Mouse (Mus musculus) E14TG2a.4 (cell line): ENCODE measurements at regions not wholly inside any gene's neighbourhood (a gene's known extent, or its start where the extent isn't known, plus 50 kb on each side); places are given as distances from the start of the nearest gene placed in this dataset.

Experiments
- H3K27me3 ChIP-seq: 2 replicates; pipeline ENCODE4 v1.6.1; 2014; ENCODE audit warnings: low read length, control low read depth; ENCODE audit not compliant: insufficient read depth
- H3K36me3 ChIP-seq: 2 replicates; pipeline ENCODE4 v1.6.1; 2014; ENCODE audit warnings: low read length, control low read depth; ENCODE audit not compliant: insufficient read depth
- H3K4me1 ChIP-seq: replicated peaks from 2 replicates; pipeline ENCODE4 v1.6.1; 2014; ENCODE audit warnings: low read depth, low read length, control low read depth
- H3K4me3 ChIP-seq: replicated peaks from 2 replicates; pipeline ENCODE4 v1.5.1; 2014; ENCODE audit warnings: mild to moderate bottlenecking, low read length
- H3K9me3 ChIP-seq: 2 replicates; pipeline ENCODE4 v1.6.1; 2014; ENCODE audit warnings: low read length, control low read depth
- CTCF ChIP-seq: conservative IDR thresholded peaks from 2 replicates; pipeline ENCODE4 v1.5.1; 2014; ENCODE audit warnings: low read length
- NANOG ChIP-seq: IDR thresholded peaks from 2 replicates; pipeline ENCODE4 v1.6.1; 2014; ENCODE audit warnings: borderline replicate concordance, low read length, mixed read lengths
- POU5F1 ChIP-seq: IDR thresholded peaks from 2 replicates; pipeline ENCODE4 v1.6.1; 2014; ENCODE audit warnings: low read length, borderline replicate concordance

GRCm38 (mm10) chrX:57659571-57659970 is 156.0 kb upstream of the Gpr101 start:
- no peaks in the 10 kb centered on the region for H3K4me1 ChIP-seq
- TF ChIP-seq NANOG (no peak), POU5F1 (no peak), CTCF (no peak)
- H3K36me3 ChIP-seq = no peaks in the 10 kb centered on the region
- no peaks in the 10 kb centered on the region for H3K9me3 ChIP-seq
- H3K27me3 ChIP-seq = no peaks in the 10 kb centered on the region
- no peak overlapping the region for H3K4me3 ChIP-seq

- TF ChIP-seq POU5F1 (no peak), CTCF (no peak)
- Histone ChIP-seq H3K27me3 (no peaks in the 10 kb centered on the region), H3K4me3 (no peak overlapping the region), H3K4me1 (no peaks in the 10 kb centered on the region), H3K9me3 (no peaks in the 10 kb centered on the region), H3K36me3 (no peaks in the 10 kb centered on the region)
These were observed 152.5 kb upstream of the Gpr101 start for GRCm38 (mm10) chrX:57656035-57656434.

DNA sequence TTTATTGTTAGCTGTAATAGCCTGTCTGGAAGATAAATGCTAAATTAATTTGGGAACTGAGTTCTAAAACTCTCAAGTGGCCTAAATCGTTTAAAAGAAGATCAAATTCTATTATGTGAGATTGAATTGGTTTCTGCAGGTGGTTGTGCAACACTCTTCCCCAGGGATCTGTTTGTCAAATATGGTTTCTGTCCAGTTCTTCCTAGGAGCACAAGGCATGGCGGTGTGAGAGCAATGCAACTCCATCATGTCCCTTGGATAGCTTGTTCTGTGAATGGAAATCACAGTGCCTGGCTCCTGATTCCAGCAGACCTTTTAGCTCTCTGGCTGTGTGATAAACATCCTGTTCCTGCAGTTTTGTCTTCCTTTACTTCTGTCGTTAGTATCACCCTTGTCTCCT is 151.9 kb upstream of the Gpr101 start:
- H3K4me1 ChIP-seq = no peaks in the 10 kb centered on the region
- no peaks in the 10 kb centered on the region for H3K27me3 ChIP-seq
- H3K9me3 ChIP-seq = no peaks in the 10 kb centered on the region
- no peaks in the 10 kb centered on the region for H3K36me3 ChIP-seq
- TF ChIP-seq POU5F1 (no peak), NANOG (no peak), CTCF (no peak)
- H3K4me3 ChIP-seq = no peak overlapping the region
